Mouse (Mus musculus) CH12.LX (cell line): ENCODE measurements at regions not wholly inside any gene's neighbourhood (a gene's known extent, or its start where the extent isn't known, plus 50 kb on each side); places are given as distances from the start of the nearest gene placed in this dataset.

Experiments used
- CTCF ChIP-seq, 2 experiments: IDR thresholded peaks in 1 of 2; conservative IDR thresholded peaks in 1 of 2; 2 replicates each; pipeline ENCODE4 v1.5.1; 2011 to 2012; ENCODE audit warnings: low read depth in 2 of 2, low read length in 2 of 2, improper control_type of control experiment in 1 of 2, inconsistent platforms in 1 of 2, mild to moderate bottlenecking in 1 of 2, moderate library complexity in 1 of 2
- ETS1 ChIP-seq: conservative IDR thresholded peaks from 2 replicates; pipeline ENCODE4 v1.6.1; 2012; ENCODE audit warnings: low read depth, mild to moderate bottlenecking, inconsistent platforms, low read length, improper control_type of control experiment, moderate library complexity
- MAFK ChIP-seq: IDR thresholded peaks from 2 replicates; pipeline ENCODE4 v1.6.1; 2011; ENCODE audit warnings: low read length, improper control_type of control experiment; ENCODE audit not compliant: insufficient replicate concordance
- MAX ChIP-seq: IDR thresholded peaks from 2 replicates; pipeline ENCODE4 v1.6.1; 2011; ENCODE audit warnings: low read length, improper control_type of control experiment
- POLR2A ChIP-seq: IDR thresholded peaks from 2 replicates; pipeline ENCODE4 v1.6.1; 2011; ENCODE audit warnings: low read depth, mild to moderate bottlenecking, improper control_type of control experiment, low read length
- POLR2AphosphoS2 ChIP-seq: IDR thresholded peaks from 2 replicates; pipeline ENCODE4 v1.6.1; 2011; ENCODE audit warnings: low read depth, low read length, improper control_type of control experiment
- TBP ChIP-seq: conservative IDR thresholded peaks from 2 replicates; pipeline ENCODE4 v1.6.1; 2011; ENCODE audit warnings: low read depth, low read length, improper control_type of control experiment

GRCm38 (mm10) chr13:52702201-52702611, 119.2 kb downstream of the Syk start:
- TF ChIP-seq POLR2A (no peak), POLR2AphosphoS2 (no peak), TBP (no peak), CTCF (conservative IDR thresholded peaks at IDR 0.05 in 1 of 2, IDR thresholded peaks at IDR 0.05 in 1 of 2; ENCODE audit: low read depth in 2 of 2, low read length in 2 of 2) (no peak), MAFK (no peak), MAX (no peak), ETS1 (peak; percentile 60)
